Mouse (Mus musculus) myocyte (in vitro differentiated cells): ENCODE measurements at regions not wholly inside any gene's neighbourhood (a gene's known extent, or its start where the extent isn't known, plus 50 kb on each side); places are given as distances from the start of the nearest gene placed in this dataset.

Experiments
- H3K27me3 ChIP-seq: one replicate; pipeline ENCODE4 v1.6.1; 2011; ENCODE audit not compliant: control insufficient read depth, insufficient read depth, insufficient read length
- H3K36me3 ChIP-seq: one replicate; pipeline ENCODE4 v1.6.1; 2011; ENCODE audit not compliant: control insufficient read depth, insufficient read depth
- H3K4me2 ChIP-seq: one replicate; pipeline ENCODE4 v1.6.1; 2011; ENCODE audit warnings: low read depth, control low read depth
- H3K4me3 ChIP-seq: one replicate; pipeline ENCODE4 v1.5.1; 2011; ENCODE audit warnings: mild to moderate bottlenecking, control low read depth, moderate library complexity
- H3K79me2 ChIP-seq: one replicate; pipeline ENCODE4 v1.6.1; 2011; ENCODE audit not compliant: control insufficient read depth, insufficient read depth
- H3ac ChIP-seq: one replicate; pipeline ENCODE4 v1.6.1; 2011; ENCODE audit not compliant: control insufficient read depth, insufficient read length
- CEBPB ChIP-seq: IDR thresholded peaks from 2 replicates; pipeline ENCODE4 v1.6.1; 2011; ENCODE audit warnings: mild to moderate bottlenecking, moderate library complexity; ENCODE audit not compliant: poor library complexity, insufficient read depth, severe bottlenecking
- E2F4 ChIP-seq: IDR thresholded peaks from one replicate; pipeline ENCODE4 v1.6.1; 2011; ENCODE audit warnings: mild to moderate bottlenecking, control low read depth, moderate library complexity; ENCODE audit not compliant: insufficient read depth
- MAX ChIP-seq: IDR thresholded peaks from one replicate; pipeline ENCODE4 v1.6.1; 2011; ENCODE audit warnings: low read depth, mild to moderate bottlenecking, control low read depth
- MYOD1 ChIP-seq, 3 experiments: IDR thresholded peaks; one replicate each; pipeline ENCODE4 v1.6.1; 2011; ENCODE audit warnings: control low read depth in 2 of 3, low read depth in 2 of 3, mild to moderate bottlenecking in 2 of 3, moderate library complexity in 1 of 3; ENCODE audit not compliant: insufficient read length in 2 of 3, control insufficient read depth in 1 of 3
- MYOG ChIP-seq, 3 experiments: IDR thresholded peaks; one replicate each; pipeline ENCODE4 v1.6.1; 2011; ENCODE audit warnings: control low read depth in 2 of 3, low read depth in 2 of 3, mild to moderate bottlenecking in 2 of 3; ENCODE audit not compliant: insufficient read length in 2 of 3, control insufficient read depth in 1 of 3, insufficient read depth in 1 of 3
- POLR2A ChIP-seq: IDR thresholded peaks from one replicate; pipeline ENCODE4 v1.6.1; 2011; ENCODE audit warnings: low read depth, mild to moderate bottlenecking, control low read depth, moderate library complexity; ENCODE audit not compliant: insufficient read length
- POLR2AphosphoS2 ChIP-seq: IDR thresholded peaks from one replicate; pipeline ENCODE4 v1.6.1; 2011; ENCODE audit warnings: low read depth, control low read depth; ENCODE audit not compliant: insufficient read length
- REST ChIP-seq: IDR thresholded peaks from one replicate; pipeline ENCODE4 v1.6.1; 2011; ENCODE audit warnings: mild to moderate bottlenecking, control low read depth, moderate library complexity; ENCODE audit not compliant: insufficient read depth, insufficient read length
- SRF ChIP-seq: IDR thresholded peaks from one replicate; pipeline ENCODE4 v1.6.1; 2011; ENCODE audit warnings: low read depth; ENCODE audit not compliant: control insufficient read depth, insufficient read length
- TCF12 ChIP-seq: IDR thresholded peaks from one replicate; pipeline ENCODE4 v1.6.1; 2011; ENCODE audit warnings: mild to moderate bottlenecking, control low read depth; ENCODE audit not compliant: poor library complexity, insufficient read depth, severe bottlenecking
- TCF3 ChIP-seq: IDR thresholded peaks from one replicate; pipeline ENCODE4 v1.6.1; 2011; ENCODE audit warnings: low read depth, control low read depth; ENCODE audit not compliant: insufficient read length
- USF1 ChIP-seq: IDR thresholded peaks from one replicate; pipeline ENCODE4 v1.6.1; 2011; ENCODE audit warnings: low read depth, mild to moderate bottlenecking, control low read depth, moderate library complexity

DNA sequence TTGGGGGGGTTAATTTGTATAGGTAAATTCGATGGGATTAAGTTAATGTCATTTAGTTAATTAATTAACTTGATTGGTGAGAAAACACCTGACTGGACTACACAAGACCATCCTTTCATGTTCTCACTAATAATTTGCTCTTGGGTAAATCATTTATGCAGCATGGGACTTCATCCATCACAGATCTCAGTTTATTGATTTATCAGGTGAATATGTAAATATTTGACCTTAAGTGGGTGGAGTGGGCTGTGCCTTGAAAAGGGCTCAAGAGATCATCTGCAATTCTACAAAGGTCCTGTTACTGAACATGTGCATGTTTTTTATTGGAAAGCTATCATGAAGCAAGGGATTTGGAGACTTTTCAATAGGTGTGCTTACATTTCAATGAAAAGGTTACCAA is 87.0 kb upstream of the Ogfrl1 start:
- H3K36me3 ChIP-seq, result no peaks in the 10 kb centered on the region
- no peak overlapping the region for H3K4me3 ChIP-seq
- H3K4me2 ChIP-seq, result no peak overlapping the region
- no peaks in the 10 kb centered on the region for H3K27me3 ChIP-seq
- H3ac ChIP-seq, result no peak overlapping the region
- TF ChIP-seq POLR2A (no peak), SRF (no peak), E2F4 (no peak), TCF3 (no peak), MYOD1 (IDR thresholded peaks at IDR 0.05; ENCODE audit: control insufficient read depth in 1 of 3, insufficient read length in 2 of 3, low read depth in 2 of 3) (no peak), REST (no peak), USF1 (no peak), MYOG (IDR thresholded peaks at IDR 0.05; ENCODE audit: control insufficient read depth in 1 of 3, insufficient read depth in 1 of 3, insufficient read length in 2 of 3, low read depth in 2 of 3) (no peak), MAX (no peak), CEBPB (no peak), TCF12 (no peak), POLR2AphosphoS2 (no peak)
- H3K79me2 ChIP-seq, result no peaks in the 10 kb centered on the region

DNA sequence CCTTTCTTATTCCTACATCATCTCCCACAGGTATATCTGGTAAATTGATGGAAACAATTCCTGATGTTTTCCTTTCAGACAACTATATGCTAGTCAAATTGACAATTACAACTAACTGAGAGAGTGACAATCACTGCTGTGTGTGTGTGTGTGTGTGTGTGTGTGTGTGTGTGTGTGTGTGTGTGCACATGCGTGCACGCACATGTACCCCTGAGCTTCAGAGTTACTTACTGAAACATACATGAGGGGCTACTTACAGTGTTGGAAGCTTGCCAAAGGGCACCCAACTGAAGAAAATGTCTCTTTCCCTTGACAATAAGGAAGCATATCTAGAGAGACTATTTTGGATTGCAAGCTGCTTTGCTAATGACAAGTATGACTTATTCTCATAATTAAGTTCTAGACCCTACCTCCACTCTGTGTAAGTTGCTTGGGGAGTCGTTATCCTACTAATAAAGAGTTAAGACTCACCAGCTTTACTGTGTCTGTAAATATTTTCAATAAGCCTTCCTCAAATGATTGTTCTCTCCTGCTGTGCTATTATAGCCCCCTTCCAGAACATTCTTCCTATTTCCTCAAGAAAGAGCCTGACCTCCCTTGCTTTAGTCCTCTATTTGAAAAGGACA is 87.7 kb upstream of the Ogfrl1 start:
- Histone ChIP-seq H3K27me3 (no peaks in the 10 kb centered on the region), H3K4me3 (no peak overlapping the region), H3K4me2 (no peak overlapping the region), H3K36me3 (no peaks in the 10 kb centered on the region), H3ac (no peak overlapping the region), H3K79me2 (no peaks in the 10 kb centered on the region)
- TF ChIP-seq POLR2AphosphoS2 (no peak), POLR2A (no peak), E2F4 (no peak), MYOD1 (IDR thresholded peaks at IDR 0.05; ENCODE audit: control insufficient read depth in 1 of 3, insufficient read length in 2 of 3, low read depth in 2 of 3) (no peak), REST (no peak)

DNA sequence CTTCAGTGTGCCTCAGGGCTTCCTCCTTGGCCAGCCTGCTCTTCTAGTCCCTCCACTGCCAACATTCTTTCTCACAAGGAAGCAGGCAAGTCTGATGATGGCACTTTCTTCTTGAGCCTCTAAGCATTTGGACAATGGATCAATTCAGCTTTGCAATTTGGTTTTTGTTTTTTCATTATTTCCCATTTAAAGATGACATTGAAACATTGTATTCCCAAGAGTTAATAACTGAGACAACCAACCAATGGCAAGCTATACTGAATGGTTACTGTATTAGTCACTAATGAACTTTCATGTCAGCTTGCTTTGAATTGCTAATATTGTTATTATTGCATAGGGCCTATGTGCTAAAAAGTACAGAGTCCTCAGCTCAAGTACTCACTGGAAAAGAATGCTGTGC is 89.5 kb upstream of the Ogfrl1 start:
- Histone ChIP-seq H3K4me2 (no peak overlapping the region), H3ac (no peak overlapping the region), H3K27me3 (no peaks in the 10 kb centered on the region), H3K4me3 (no peak overlapping the region), H3K79me2 (no peaks in the 10 kb centered on the region), H3K36me3 (no peaks in the 10 kb centered on the region)
- TF ChIP-seq MYOG (IDR thresholded peaks at IDR 0.05; ENCODE audit: control insufficient read depth in 1 of 3, insufficient read depth in 1 of 3, insufficient read length in 2 of 3, low read depth in 2 of 3) (no peak), REST (no peak), TCF12 (no peak), MAX (no peak), POLR2AphosphoS2 (no peak), TCF3 (no peak), E2F4 (no peak), USF1 (no peak), CEBPB (no peak), MYOD1 (IDR thresholded peaks at IDR 0.05; ENCODE audit: control insufficient read depth in 1 of 3, insufficient read length in 2 of 3, low read depth in 2 of 3) (no peak), SRF (no peak)

DNA sequence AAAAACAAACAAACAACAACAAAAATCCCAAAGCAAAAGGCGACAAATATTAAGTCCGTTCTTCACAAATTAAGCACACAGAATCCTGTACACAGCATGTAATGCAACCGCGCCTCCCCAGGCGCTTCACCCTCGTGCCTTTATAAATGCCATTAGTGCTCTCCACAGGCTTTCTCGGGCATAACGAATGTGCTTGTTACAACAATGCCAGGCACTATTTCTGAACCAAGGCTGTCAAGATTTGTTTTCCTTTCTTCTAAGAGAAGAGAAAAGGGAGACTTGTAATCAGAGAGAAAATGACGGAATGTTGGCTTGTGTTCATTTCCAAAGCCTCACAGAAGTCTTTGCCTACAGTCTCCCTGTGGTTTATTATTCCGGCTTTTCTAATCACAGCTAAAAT is 93.1 kb upstream of the Ogfrl1 start:
- no peak overlapping the region for H3K4me2 ChIP-seq
- H3K27me3 ChIP-seq, result no peaks in the 10 kb centered on the region
- no peaks in the 10 kb centered on the region for H3K79me2 ChIP-seq
- H3K4me3 ChIP-seq, result no peak overlapping the region
- no peaks in the 10 kb centered on the region for H3K36me3 ChIP-seq
- TF ChIP-seq USF1 (no peak), POLR2AphosphoS2 (no peak), CEBPB (no peak), MAX (no peak), MYOD1 (IDR thresholded peaks at IDR 0.05; ENCODE audit: control insufficient read depth in 1 of 3, insufficient read length in 2 of 3, low read depth in 2 of 3) (no peak), TCF3 (no peak), TCF12 (no peak), SRF (no peak), MYOG (IDR thresholded peaks at IDR 0.05; ENCODE audit: control insufficient read depth in 1 of 3, insufficient read depth in 1 of 3, insufficient read length in 2 of 3, low read depth in 2 of 3) (no peak), E2F4 (no peak), POLR2A (no peak), REST (no peak)
- H3ac ChIP-seq, result no peak overlapping the region

DNA sequence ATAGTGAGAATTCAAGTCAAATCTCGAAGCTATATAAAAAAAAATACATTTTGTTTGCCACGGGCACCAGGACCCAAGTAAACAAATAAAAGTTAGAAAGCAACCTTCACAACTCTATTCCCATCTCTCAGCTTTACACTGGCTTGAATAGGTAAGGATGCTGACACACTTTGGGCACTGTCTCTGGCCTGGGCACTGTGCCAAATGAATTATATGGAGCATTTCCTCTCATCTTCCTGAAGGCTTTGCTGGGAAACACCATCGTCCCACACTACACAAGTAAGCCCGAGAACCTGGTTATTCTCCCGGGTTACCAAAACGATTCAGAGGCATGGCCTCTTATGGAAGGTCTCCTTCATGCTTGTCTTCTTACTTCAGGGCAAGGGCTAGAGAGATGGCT is 93.5 kb upstream of the Ogfrl1 start:
- Histone ChIP-seq H3K36me3 (no peaks in the 10 kb centered on the region), H3K4me2 (no peak overlapping the region), H3K27me3 (no peaks in the 10 kb centered on the region), H3K4me3 (no peak overlapping the region), H3ac (no peak overlapping the region), H3K79me2 (no peaks in the 10 kb centered on the region)
- no peak for TF ChIP-seq POLR2AphosphoS2
- TF ChIP-seq POLR2A, result no peak
